Mouse (Mus musculus) mouse trophoblast stem cell (cell line): ENCODE data around the gene Desi1.

Experiments used
- in situ Hi-C, 2 experiments: fragments of 300-500 bp; cut with MseI, MboI; formaldehyde crosslinking; loops; 2 replicates in 1 of 2; 3 replicates in 1 of 2; pipeline ENCODE4 v1.15.1; 2025

Desi1 gene

DNA sequence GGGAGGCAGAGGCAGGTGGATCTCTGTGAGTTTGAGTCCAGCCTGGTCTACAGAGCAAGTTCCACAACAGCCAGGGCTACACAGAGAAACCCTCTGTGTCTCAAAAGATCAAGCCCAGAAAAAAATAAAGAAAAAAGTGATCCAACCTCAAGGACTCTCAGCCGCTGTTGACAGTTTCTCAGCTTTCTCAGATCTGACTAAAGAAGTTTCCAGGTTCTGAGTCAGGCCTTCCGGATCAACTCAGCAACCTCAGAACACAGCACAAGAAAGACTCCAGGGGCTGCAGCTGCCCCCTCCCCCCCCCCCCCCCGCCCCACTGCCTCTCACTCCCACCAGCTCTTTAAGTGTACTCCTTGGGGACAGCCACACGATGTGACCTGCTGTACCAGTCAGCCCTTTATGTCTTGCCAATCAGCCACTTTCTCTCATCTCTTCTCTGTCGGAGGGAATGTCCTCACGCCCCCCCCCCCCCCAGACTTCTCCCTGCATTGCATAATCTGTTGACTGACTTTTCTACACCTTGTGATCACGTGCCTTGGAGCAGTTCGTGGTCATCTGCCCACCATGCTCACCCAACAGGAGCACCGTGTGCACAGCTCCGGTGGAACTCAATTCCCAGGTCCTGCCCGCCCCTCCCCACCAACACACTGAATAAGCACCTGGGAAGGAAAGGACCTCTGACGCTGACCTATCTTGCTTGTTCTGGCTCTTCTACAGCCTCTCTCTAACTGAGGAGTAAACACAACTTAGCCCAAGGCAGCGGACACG, 67.4 kb downstream of the Desi1 start:
- in situ Hi-C loops, result no loop called here

DNA sequence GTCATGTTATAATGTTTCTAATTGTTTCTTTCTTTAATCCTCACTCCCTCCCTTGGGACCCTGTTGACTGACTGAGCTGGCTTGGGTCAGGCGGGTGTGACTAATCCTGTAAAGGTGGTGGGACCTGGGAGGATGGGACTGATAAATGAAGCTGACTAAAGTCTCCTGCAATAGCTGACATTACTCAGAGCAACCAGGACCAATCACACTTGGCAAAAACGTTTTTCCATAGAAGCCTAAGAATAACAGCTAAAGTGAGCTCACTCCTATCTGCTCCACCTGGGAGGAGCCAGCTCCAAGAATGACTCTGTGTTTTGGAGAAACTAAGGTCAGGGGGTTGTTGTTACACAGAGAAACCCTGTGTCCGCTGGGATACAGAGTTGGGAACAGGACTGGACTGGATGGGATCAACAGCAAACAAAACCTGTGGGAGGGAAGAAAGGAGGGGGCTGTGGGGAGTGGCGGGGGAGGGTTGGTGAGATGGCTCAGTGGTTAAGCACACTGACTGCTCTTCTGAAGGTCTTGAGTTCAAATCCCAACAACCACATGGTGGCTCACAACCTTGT, 68.6 kb downstream of the Desi1 start:
- in situ Hi-C loops, result no loop called here

GRCm38 (mm10) chr15:81964262-81964661, 69.4 kb downstream of the Desi1 start:
- in situ Hi-C loops, result no loop called here

DNA sequence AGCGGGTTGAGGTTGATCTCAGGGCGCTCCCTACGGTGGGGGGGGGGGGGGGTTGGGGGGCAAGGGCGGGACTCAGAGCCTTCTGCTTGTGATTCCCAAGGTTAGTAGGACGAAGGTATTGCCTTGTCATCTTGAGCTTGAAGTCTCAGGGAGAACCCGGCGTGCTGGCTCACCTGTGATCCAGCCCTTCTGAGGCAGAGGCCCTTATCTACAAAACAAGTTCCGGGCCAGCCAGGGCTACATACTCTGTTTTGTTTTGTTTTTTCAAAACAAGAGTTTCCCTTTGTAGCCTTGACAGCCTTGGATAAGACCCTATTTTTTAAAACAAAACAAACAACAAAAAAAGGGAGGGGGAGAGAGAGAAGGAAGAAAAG, 72.6 kb downstream of the Desi1 start:
- in situ Hi-C loops, result no loop called here

DNA sequence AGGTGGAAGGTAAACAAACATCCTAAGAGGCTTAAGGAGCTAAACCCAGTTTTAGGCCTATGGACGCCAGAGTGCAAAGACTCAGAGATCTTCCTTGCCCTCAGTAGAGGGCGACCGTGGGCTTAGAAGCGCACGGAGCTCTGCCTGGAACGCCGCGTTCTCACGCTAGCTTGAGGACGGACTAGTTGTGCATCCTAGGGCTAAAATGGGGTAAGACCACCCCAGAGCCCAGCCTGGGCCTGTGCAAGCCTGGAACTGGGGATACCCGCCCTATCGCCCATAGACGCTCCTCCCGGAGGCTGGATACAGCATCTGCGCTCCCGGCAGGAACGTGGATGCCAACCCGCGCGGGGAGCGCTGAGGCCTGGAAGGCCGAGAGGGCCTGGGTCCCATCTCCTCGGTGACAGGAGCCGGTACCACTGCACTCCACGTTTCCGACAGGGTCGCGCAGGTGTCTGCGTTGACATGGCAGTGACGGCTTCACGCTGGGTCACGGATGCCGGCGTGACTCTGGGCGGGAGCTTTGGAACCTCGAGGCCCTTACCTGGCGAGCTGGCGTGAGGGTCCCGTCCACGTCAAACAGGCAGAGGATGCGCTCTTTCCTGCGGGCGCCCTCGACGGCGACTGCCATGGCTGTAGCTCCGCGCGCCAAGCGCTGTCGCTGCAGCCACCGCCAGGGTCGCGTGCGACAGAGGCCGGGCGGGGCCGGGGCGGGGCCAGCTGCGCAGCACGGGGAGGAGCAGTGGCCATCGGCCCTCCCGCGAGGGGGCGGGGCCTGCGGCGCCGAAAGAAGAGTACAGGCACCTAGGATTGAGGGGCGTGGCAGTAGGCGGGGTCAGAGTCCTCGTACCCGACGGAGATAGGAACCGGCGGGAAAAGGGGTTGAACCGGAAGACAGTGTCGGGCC, 73.2 kb downstream of the Desi1 start, which contains the start of gene Pmm1:
Gene Pmm1, minus strand, starts transcription at position 760 of the 907 bp plus-strand sequence.
- in situ Hi-C loops, result no loop called here

GRCm38 (mm10) chr15:81958906-81959305, 74.8 kb downstream of the Desi1 start:
- in situ Hi-C loops, result no loop called here

GRCm38 (mm10) chr15:81957598-81957997, 76.1 kb downstream of the Desi1 start:
- in situ Hi-C loops, result no loop called here

DNA sequence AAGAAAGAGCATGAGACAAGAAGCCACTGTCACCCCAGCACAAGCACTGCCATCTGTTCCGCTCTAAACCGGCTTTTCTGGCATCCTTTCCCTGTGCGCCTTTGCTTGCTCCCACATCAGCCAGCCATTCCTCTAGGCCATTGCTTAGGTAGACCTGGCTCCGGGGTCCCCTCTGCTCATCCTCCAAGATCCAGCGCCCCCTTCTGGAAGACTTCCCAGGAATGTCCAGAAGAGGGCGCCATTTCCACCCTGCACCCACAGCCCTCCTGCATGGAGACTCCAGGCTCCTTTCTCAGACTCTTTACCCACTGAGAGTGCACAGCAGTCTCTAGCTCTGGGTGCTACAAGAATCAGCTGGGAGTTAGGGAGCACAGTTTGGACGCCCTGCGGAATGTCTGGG, 77.2 kb downstream of the Desi1 start:
- in situ Hi-C loops, result no loop called here

DNA sequence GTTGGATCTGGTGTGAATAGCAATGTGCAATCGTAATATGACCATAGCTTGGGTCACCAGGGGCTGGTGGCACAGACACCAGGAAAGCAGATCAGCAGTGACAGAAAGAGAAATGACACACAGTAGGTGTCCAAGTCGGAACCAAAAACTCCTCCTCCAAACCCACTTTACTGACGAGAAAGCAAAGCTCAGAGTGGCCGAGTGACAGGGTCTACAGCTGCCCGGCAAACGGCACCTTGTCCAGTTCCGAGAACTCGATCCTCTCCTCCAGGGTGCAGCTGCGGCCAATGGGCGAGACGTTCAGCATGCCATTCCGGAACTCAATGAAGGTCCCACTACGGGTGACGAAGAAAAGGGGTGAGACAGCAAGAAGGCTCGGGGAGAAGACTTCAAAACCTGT, 78.2 kb downstream of the Desi1 start:
- in situ Hi-C loops, result no loop called here

DNA sequence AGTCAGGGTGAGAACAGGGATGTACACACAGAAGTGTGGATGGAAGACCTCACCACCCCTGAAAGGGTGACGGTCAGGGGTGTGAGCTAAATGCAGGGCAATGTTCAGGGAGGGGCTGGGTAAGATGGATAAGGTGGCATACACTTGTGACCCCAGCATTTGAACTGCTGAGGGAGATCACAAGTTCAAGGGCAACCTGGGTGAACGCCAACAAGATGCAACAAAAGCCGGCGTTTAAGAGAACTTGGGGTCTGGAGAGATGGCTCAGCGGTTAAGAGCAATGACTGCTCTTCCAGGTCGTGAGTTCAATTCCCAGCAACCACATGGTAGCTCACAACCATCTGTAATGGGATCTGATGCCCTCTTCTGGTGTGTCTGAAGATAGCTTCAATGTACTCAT, 78.9 kb downstream of the Desi1 start:
- in situ Hi-C loops, result loop anchor here (5.0 kb wide), 1 partner anchor 33 kb away; the partner anchor contains the start of gene Xrcc6 (in 2 of the 2)

DNA sequence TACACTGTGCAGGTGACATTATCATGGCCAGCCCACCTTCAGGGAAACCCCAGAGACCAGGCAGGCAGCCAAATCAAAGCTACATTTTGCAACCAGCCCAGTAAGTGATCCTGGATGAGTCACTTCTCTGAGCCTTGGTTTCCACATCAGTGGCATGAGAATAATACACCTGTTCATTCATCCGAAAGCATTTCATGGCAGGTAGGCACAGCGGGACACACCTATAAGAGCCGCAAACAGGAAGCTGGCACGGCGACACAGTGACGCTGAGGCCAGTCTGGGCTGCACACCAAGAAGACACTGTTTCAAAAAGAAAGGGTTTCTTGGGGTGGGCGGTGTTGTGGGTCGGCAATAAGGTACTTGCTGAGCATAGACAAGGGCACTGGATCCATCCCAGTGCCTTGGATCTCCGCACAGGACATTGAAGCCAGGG, 79.5 kb downstream of the Desi1 start:
- in situ Hi-C loops, result loop anchor here (5.0 kb wide), 1 partner anchor 33 kb away; the partner anchor contains the start of gene Xrcc6 (in 2 of the 2)

- in situ Hi-C loops, result loop anchor here (5.0 kb wide), 1 partner anchor 35 kb away; the partner anchor contains the start of gene Xrcc6 (in 2 of the 2)
Measured at GRCm38 (mm10) chr15:81952310-81952709, 81.4 kb downstream of the Desi1 start.

DNA sequence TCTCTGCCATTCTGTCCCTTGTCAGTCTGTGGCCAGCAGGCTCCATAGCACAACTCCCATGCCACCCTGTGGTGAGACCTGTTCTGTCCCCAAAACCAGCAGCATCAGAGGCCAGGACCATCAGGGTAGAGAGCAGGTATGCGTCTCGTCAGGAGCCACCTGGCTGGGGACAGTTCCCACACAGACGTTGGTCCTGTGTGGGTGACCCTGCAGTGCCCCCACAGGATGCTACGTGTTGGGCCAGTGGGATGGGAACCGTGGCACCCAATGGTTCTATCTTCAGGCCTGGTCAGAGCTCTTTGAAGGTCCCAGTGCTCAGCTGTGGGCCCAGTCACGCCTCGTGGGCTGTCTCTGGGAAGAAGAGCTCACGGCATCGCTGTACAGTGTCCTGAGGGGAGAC, 82.5 kb downstream of the Desi1 start:
- in situ Hi-C loops, result loop anchor here (5.0 kb wide), 1 partner anchor 36 kb away; the partner anchor contains the start of gene Xrcc6 (in 2 of the 2)

- in situ Hi-C loops, result loop anchor here (5.0 kb wide), 1 partner anchor 37 kb away; the partner anchor contains the start of gene Xrcc6 (in 2 of the 2)
Measured at GRCm38 (mm10) chr15:81950716-81951115, 82.9 kb downstream of the Desi1 start.

GRCm38 (mm10) chr15:81949476-81950131, 84.1 kb downstream of the Desi1 start:
- in situ Hi-C loops, result loop anchor here (5.0 kb wide), 1 partner anchor 38 kb away; the partner anchor contains the start of gene Xrcc6 (in 2 of the 2)

DNA sequence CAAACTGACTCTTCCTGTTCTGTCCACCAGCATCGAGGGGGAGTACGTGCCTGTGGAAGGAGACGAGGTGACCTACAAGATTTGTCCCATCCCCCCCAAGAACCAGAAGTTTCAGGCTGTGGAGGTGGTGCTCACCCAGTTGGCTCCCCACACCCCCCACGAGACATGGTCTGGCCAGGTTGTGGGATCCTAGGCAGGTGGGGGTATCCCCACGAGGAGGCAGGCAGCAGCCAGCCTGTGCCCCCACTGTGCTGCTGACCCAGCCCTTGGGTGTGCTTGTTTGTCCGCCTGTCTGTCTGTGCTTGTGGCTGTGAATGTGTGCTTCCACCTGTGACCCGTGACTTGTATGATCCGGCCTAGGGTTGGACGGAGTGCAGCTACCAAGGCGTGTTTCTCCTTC, 84.6 kb downstream of the Desi1 start:
- in situ Hi-C loops, result no loop called here

GRCm38 (mm10) chr15:81943176-81943749, 90.4 kb downstream of the Desi1 start:
- in situ Hi-C loops, result no loop called here
